Mouse (Mus musculus) gastrocnemius, postnatal 10 days (tissue): ENCODE results near the gene Nr1h3. TPM values are rescaled to one million over a fixed set of nuclear protein-coding genes. Genes with fewer than 3 reads are reported as not detected.
A peak's percentile ranks its signal among the peaks of the same experiment; 100 is the strongest.
"Not testable (repeated sequence)": the region's sequence is repeated elsewhere in the genome, so short reads cannot be mapped to it uniquely, and the experiment has no call there.

Experiments
- DNase-seq: peaks from one replicate; pipeline ENCODE4 v3.0.0; 2021; ENCODE audit warnings: mixed read lengths
- long read RNA-seq, 2 experiments: library from polyadenylated mRNA; stranded (forward); transcript quantifications; one replicate each; pipeline ENCODE4 v2.0.0; 2021
- total RNA-seq, 2 experiments: library from RNA; stranded (reverse); gene quantifications; 2 replicates each; pipeline ENCODE4 v1.2.3; 2021

The Nr1h3 gene
- total RNA-seq: 1 to 10 TPM; 3.7 to 4.0 TPM
- long read RNA-seq, experiment 1, partial matches to known transcripts: 0 of 6 reads
- long read RNA-seq, experiment 1, other reads (novel, unspliced or antisense): 5 of 6 reads
- long read RNA-seq, experiment 2, partial matches to known transcripts: 1 of 4 reads
- long read RNA-seq, experiment 2, other reads (novel, unspliced or antisense): 1 of 4 reads

- peak; percentile 84 for DNase-seq
Measured at GRCm38 (mm10) chr2:91202222-91202971, at the start of gene Nr1h3, which contains the start of gene Acp2. Nr1h3 (minus strand) TSS chr2:91202834. Acp2 (plus strand) TSS chr2:91202885.

- DNase-seq: no peak
Measured at GRCm38 (mm10) chr2:91252001-91252400, 49.4 kb upstream of the Nr1h3 start.

- no peak for DNase-seq
Measured at GRCm38 (mm10) chr2:91248366-91248765, 45.7 kb upstream of the Nr1h3 start.

GRCm38 (mm10) chr2:91244557-91245228 is 42.1 kb upstream of the Nr1h3 start:
- DNase-seq: no peak

GRCm38 (mm10) chr2:91243416-91243815 is 40.8 kb upstream of the Nr1h3 start:
- no peak for DNase-seq

- no peak for DNase-seq
Measured at GRCm38 (mm10) chr2:91242547-91242946, 39.9 kb upstream of the Nr1h3 start.

GRCm38 (mm10) chr2:91237511-91238080 is 35.0 kb upstream of the Nr1h3 start:
- DNase-seq: not testable (repeated sequence)

- peak; percentile 96 for DNase-seq
Measured at GRCm38 (mm10) chr2:91236601-91237510, 34.2 kb upstream of the Nr1h3 start, which contains the start of gene Ddb2. Ddb2 (minus strand) TSS chr2:91236982.

- no peak for DNase-seq
Measured at GRCm38 (mm10) chr2:91229735-91230134, 27.1 kb upstream of the Nr1h3 start.

GRCm38 (mm10) chr2:91223614-91224013 is 21.0 kb upstream of the Nr1h3 start:
- DNase-seq: no peak

- DNase-seq: no peak
Measured at GRCm38 (mm10) chr2:91220501-91220900, 17.9 kb upstream of the Nr1h3 start.

GRCm38 (mm10) chr2:91217032-91217431 is 14.4 kb upstream of the Nr1h3 start:
- DNase-seq: no peak

- no peak for DNase-seq
Measured at GRCm38 (mm10) chr2:91213311-91213710, 10.7 kb upstream of the Nr1h3 start.

- no peak for DNase-seq
Measured at GRCm38 (mm10) chr2:91206254-91206775, 3.7 kb upstream of the Nr1h3 start.

- DNase-seq: no peak
Measured at GRCm38 (mm10) chr2:91202972-91203656, 480 bp upstream of the Nr1h3 start.

GRCm38 (mm10) chr2:91198888-91199287 is 3.7 kb downstream of the Nr1h3 start:
- DNase-seq: no peak

GRCm38 (mm10) chr2:91196577-91197001 is 6.0 kb downstream of the Nr1h3 start:
- no peak for DNase-seq

GRCm38 (mm10) chr2:91194624-91195332 is 7.9 kb downstream of the Nr1h3 start:
- peak; percentile 70 for DNase-seq

GRCm38 (mm10) chr2:91190501-91190900 is 12.1 kb downstream of the Nr1h3 start:
- no peak for DNase-seq

- no peak for DNase-seq
Measured at GRCm38 (mm10) chr2:91187431-91187830, 15.2 kb downstream of the Nr1h3 start.
